Comparison of ENCODE assay signal across 10 mouse cellular contexts in the genomic region with DNA sequence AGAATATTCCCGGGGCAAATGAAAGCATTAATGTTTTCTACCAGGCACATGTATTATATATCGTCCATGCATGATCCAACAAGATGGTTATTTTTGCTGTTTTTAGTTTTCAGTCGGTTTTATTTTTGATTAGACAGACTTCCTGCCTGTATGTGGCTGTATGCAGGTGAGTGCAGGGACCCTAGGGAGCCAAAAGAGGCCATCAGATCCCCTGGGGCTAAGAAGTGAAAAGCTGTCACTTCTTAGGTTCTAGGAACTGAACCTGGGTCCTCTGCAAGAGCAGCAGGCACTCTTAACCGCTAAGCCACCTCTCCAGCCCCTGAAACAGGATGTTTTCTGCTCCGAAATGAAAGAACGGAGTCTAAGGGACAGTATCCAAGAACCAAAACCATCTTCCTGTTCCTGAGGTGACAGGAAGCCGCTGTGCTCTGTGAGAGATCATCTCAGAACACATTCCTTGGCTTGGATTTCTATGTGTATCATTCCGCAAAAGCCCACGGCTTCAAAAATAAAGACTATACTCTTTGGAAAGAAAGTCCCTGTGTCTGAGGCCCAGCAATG. TPM values are rescaled to one million over a fixed set of nuclear protein-coding genes. Genes with fewer than 3 reads are reported as not detected.
DNase-seq lines count a peak whose midpoint lies in the region; ATAC-seq and TF ChIP-seq lines count a peak whose summit lies in the region.
"Had no signal": no experiment of that assay in that cellular context is flagged by ENCODE, and none has a peak within 500 bp of the region (broad histone marks: within the 10 kb centered on the region; RNA-seq: fewer than 3 reads in every experiment).

No protein-coding gene starts in this region.

- H3K27me3 ChIP-seq in hindbrain, postnatal 0 days (ENCODE audit: insufficient read depth, low read length): no peaks in the 10 kb centered on the region
- no peaks in the 10 kb centered on the region for H3K27me3 ChIP-seq in hindbrain, embryonic 10.5 days (ENCODE audit: insufficient read depth, poor library complexity, severe bottlenecking)
- no peaks in the 10 kb centered on the region for H3K27me3 ChIP-seq in megakaryocyte, embryonic 14.5 days (replicated peaks)
- no peaks in the 10 kb centered on the region for H3K27me3 ChIP-seq in heart, embryonic 12.5 days (replicated peaks)
- H3K27me3 ChIP-seq: liver, embryonic 13.5 days had no signal

- DNase-seq in hindbrain, postnatal 0 days (ENCODE audit: low spot score): peak; percentile 4
- DNase-seq in hindbrain, embryonic 10.5 days (ENCODE audit: low spot score): no peak
- DNase-seq in natural killer cell, adult 2 months (ENCODE audit: low spot score in 2 of 2): no peak
- no peak for DNase-seq in ovary, adult 18-20 months (ENCODE audit: low spot score)
- DNase-seq: cerebellum, adult 8-10 months; liver, embryonic 13.5 days had no signal

- no peak overlapping the region for H3K9ac ChIP-seq in hindbrain, postnatal 0 days (replicated peaks; ENCODE audit: low read length)
- no peak overlapping the region for H3K9ac ChIP-seq in heart, embryonic 12.5 days
- H3K9ac ChIP-seq: liver, embryonic 13.5 days had no signal

- WGBS in hindbrain, postnatal 0 days: 70% methylated on average over 9 of the region's 9 CpGs
- 70% methylated on average over 9 of the region's 9 CpGs for WGBS in hindbrain, embryonic 10.5 days
- 64% methylated on average over 9 of the region's 9 CpGs for WGBS in heart, embryonic 12.5 days
- WGBS in olfactory bulb, adult 2 months: 71% methylated on average over 9 of the region's 9 CpGs

- peak overlapping the region; percentile 50; the same call in 1 of the 2 replicates for H3K27ac ChIP-seq in hindbrain, postnatal 0 days
- no peak overlapping the region for H3K27ac ChIP-seq in hindbrain, embryonic 10.5 days
- peak overlapping the region; percentile 42; the same call in 1 of the 2 replicates for H3K27ac ChIP-seq in heart, embryonic 12.5 days (ENCODE audit: poor library complexity, severe bottlenecking)
- H3K27ac ChIP-seq in olfactory bulb, adult 2 months (ENCODE audit: insufficient read depth, low read depth, low read length): peak overlapping the region; percentile 53; the same call in 1 of the 2 replicates
- H3K27ac ChIP-seq: liver, embryonic 13.5 days had no signal

- H3K36me3 ChIP-seq in hindbrain, postnatal 0 days (ENCODE audit: insufficient read depth, low read length): no peaks in the 10 kb centered on the region
- H3K36me3 ChIP-seq in hindbrain, embryonic 10.5 days: no peaks in the 10 kb centered on the region
- peaks cover 30% of the 10 kb centered on the region for H3K36me3 ChIP-seq in megakaryocyte, embryonic 14.5 days (replicated peaks; ENCODE audit: low read length)
- H3K36me3 ChIP-seq in heart, embryonic 12.5 days: no peaks in the 10 kb centered on the region
- H3K36me3 ChIP-seq: liver, embryonic 13.5 days had no signal

- no peak for TF ChIP-seq POLR2A in olfactory bulb, adult 2 months (IDR thresholded peaks at IDR 0.05; ENCODE audit: insufficient read depth, low read depth, low read length)

- ATAC-seq in hindbrain, postnatal 0 days: no peak
- ATAC-seq in megakaryocyte, adult 5-6 weeks (ENCODE audit: poor library complexity, severe bottlenecking): no peak
- no peak for ATAC-seq in heart, embryonic 12.5 days (ENCODE audit: insufficient number of reproducible peaks, low FRiP score)

- no peaks in the 10 kb centered on the region for H3K4me1 ChIP-seq in hindbrain, postnatal 0 days (ENCODE audit: insufficient read depth, low read length)
- peaks cover 3% of the 10 kb centered on the region; the same call in 1 of the 2 replicates for H3K4me1 ChIP-seq in hindbrain, embryonic 10.5 days (replicated peaks)
- H3K4me1 ChIP-seq in megakaryocyte, embryonic 14.5 days: peaks cover 84% of the 10 kb centered on the region
- H3K4me1 ChIP-seq in heart, embryonic 12.5 days (replicated peaks): peaks cover 23% of the 10 kb centered on the region; the same call in 1 of the 2 replicates
- no peaks in the 10 kb centered on the region for H3K4me1 ChIP-seq in olfactory bulb, adult 2 months (ENCODE audit: control insufficient read depth, insufficient read depth, low read length)

- H3K9me3 ChIP-seq in hindbrain, postnatal 0 days (ENCODE audit: low read length): no peaks in the 10 kb centered on the region
- no peaks in the 10 kb centered on the region for H3K9me3 ChIP-seq in hindbrain, embryonic 10.5 days
- no peaks in the 10 kb centered on the region for H3K9me3 ChIP-seq in megakaryocyte, embryonic 14.5 days
- H3K9me3 ChIP-seq in heart, embryonic 12.5 days (replicated peaks): no peaks in the 10 kb centered on the region
- H3K9me3 ChIP-seq: liver, embryonic 13.5 days had no signal

- no peak overlapping the region for H3K4me3 ChIP-seq in hindbrain, postnatal 0 days (ENCODE audit: low read length)
- no peak overlapping the region for H3K4me3 ChIP-seq in hindbrain, embryonic 10.5 days
- peak overlapping the region; percentile 33 for H3K4me3 ChIP-seq in megakaryocyte, embryonic 14.5 days (replicated peaks)
- H3K4me3 ChIP-seq in heart, embryonic 12.5 days: no peak overlapping the region
- no peak overlapping the region for H3K4me3 ChIP-seq in olfactory bulb, adult 2 months (ENCODE audit: insufficient read depth, low read depth, low read length)
- H3K4me3 ChIP-seq: liver, embryonic 13.5 days had no signal

- H3K4me2 ChIP-seq in hindbrain, postnatal 0 days (ENCODE audit: low read depth, low read length): no peak overlapping the region
- no peak overlapping the region for H3K4me2 ChIP-seq in heart, embryonic 12.5 days
- H3K4me2 ChIP-seq: liver, embryonic 13.5 days had no signal

- TF ChIP-seq CTCF in hindbrain, postnatal 0 days (IDR thresholded peaks at IDR 0.05; ENCODE audit: low read depth): no peak
- no peak for TF ChIP-seq CTCF in olfactory bulb, adult 2 months (IDR thresholded peaks at IDR 0.05; ENCODE audit: insufficient read depth, low read depth, low read length)

RNA-seq across cellular contexts. Expression of a gene that starts 15.9 kb away (rescaled TPM):
- 42.4 and 46.0 TPM in 2 replicates for total RNA-seq in hindbrain, postnatal 0 days (2014; rRNA removed)
- 67.9 and 78.0 TPM in 2 replicates for polyA plus RNA-seq in hindbrain, postnatal 0 days (2015; fragmentation: Nextera tagmentation; extraction: Ambion mirVana)
- 49.7 and 52.1 TPM in 2 replicates for polyA plus RNA-seq in hindbrain, embryonic 10.5 days (2016; fragmentation: Nextera tagmentation; extraction: Ambion mirVana)
- 422 and 727 TPM in 2 replicates for polyA plus RNA-seq in megakaryocyte, embryonic 14.5 days (2012; ENCODE audit: insufficient read depth, low replicate concordance)
- total RNA-seq in megakaryocyte, adult 5-6 weeks (2015): 384 and 411 TPM in 2 replicates
- 378 and 396 TPM in 2 replicates for total RNA-seq in megakaryocyte, adult 5-6 weeks (2017)
- 59.5 and 60.4 TPM in 2 replicates for polyA plus RNA-seq in heart, embryonic 12.5 days (2016; fragmentation: Nextera tagmentation; extraction: Ambion mirVana)
- not detected in 2 replicates for polyA plus RNA-seq in olfactory bulb, adult 2 months (2012; ENCODE audit: insufficient read depth, insufficient read length, low replicate concordance, missing spikeins)

RNA-seq across cellular contexts. Expression of a gene that starts 16.0 kb away (rescaled TPM):
- 5.3 and 10.6 TPM in 2 replicates for total RNA-seq in hindbrain, postnatal 0 days (2014; rRNA removed)
- 9.2 and 10.9 TPM in 2 replicates for polyA plus RNA-seq in hindbrain, postnatal 0 days (2015; fragmentation: Nextera tagmentation; extraction: Ambion mirVana)
- 7.2 and 7.7 TPM in 2 replicates for polyA plus RNA-seq in hindbrain, embryonic 10.5 days (2016; fragmentation: Nextera tagmentation; extraction: Ambion mirVana)
- polyA plus RNA-seq in megakaryocyte, embryonic 14.5 days (2012; ENCODE audit: insufficient read depth, low replicate concordance): 0.96 and 1.5 TPM in 2 replicates
- total RNA-seq in megakaryocyte, adult 5-6 weeks (2015): 6.1 and 13.0 TPM in 2 replicates
- 3.7 and 4.6 TPM in 2 replicates for total RNA-seq in megakaryocyte, adult 5-6 weeks (2017)
- polyA plus RNA-seq in heart, embryonic 12.5 days (2016; fragmentation: Nextera tagmentation; extraction: Ambion mirVana): 5.7 and 6.3 TPM in 2 replicates
- polyA plus RNA-seq in olfactory bulb, adult 2 months (2012; ENCODE audit: insufficient read depth, insufficient read length, low replicate concordance, missing spikeins): not detected in 2 replicates

RNA-seq across cellular contexts. Expression of a gene that starts 54.8 kb away (rescaled TPM):
- total RNA-seq in hindbrain, postnatal 0 days (2014; rRNA removed): 17.9 and 19.2 TPM in 2 replicates
- 22.1 and 23.1 TPM in 2 replicates for polyA plus RNA-seq in hindbrain, postnatal 0 days (2015; fragmentation: Nextera tagmentation; extraction: Ambion mirVana)
- polyA plus RNA-seq in hindbrain, embryonic 10.5 days (2016; fragmentation: Nextera tagmentation; extraction: Ambion mirVana): 21.5 and 26.9 TPM in 2 replicates
- polyA plus RNA-seq in megakaryocyte, embryonic 14.5 days (2012; ENCODE audit: insufficient read depth, low replicate concordance): 8.3 and 8.8 TPM in 2 replicates
- 16.3 and 18.3 TPM in 2 replicates for total RNA-seq in megakaryocyte, adult 5-6 weeks (2015)
- 11.4 and 11.6 TPM in 2 replicates for total RNA-seq in megakaryocyte, adult 5-6 weeks (2017)
- 32.3 and 34.9 TPM in 2 replicates for polyA plus RNA-seq in heart, embryonic 12.5 days (2016; fragmentation: Nextera tagmentation; extraction: Ambion mirVana)
- not detected in 2 replicates for polyA plus RNA-seq in olfactory bulb, adult 2 months (2012; ENCODE audit: insufficient read depth, insufficient read length, low replicate concordance, missing spikeins)

Comparison
In these comparisons a context has a peak if more than half of its experiments do, and no peak if none do; other contexts are left out.
1. RNA of a gene that starts 15.9 kb away (polyA plus RNA-seq): 422 to 727 TPM in megakaryocyte, embryonic 14.5 days, 67.9 to 78.0 TPM in hindbrain, postnatal 0 days, 59.5 to 60.4 TPM in heart, embryonic 12.5 days and 49.7 to 52.1 TPM in hindbrain, embryonic 10.5 days; not detected in olfactory bulb, adult 2 months; every median in the first group is over 10 times any median in the second.